In genomic region chr11:3201326-3202230, GRCm38 (mm10) we compare ENCODE assay signal across 8 mouse cellular contexts. TPM values are rescaled to one million over a fixed set of nuclear protein-coding genes. Genes with fewer than 3 reads are reported as not detected.
A peak's percentile ranks its signal among the peaks of the same experiment; 100 is the strongest.
DNase-seq lines count a peak whose midpoint lies in the region; ATAC-seq and TF ChIP-seq lines count a peak whose summit lies in the region.

No protein-coding gene starts in this region.

- H3K27ac ChIP-seq in forebrain, embryonic 15.5 days (replicated peaks): no peak overlapping the region
- peak overlapping the region; percentile 85 for H3K27ac ChIP-seq in midbrain, embryonic 10.5 days (replicated peaks)

- ATAC-seq in forebrain, embryonic 15.5 days (replicated peaks): no peak

- peaks cover 3% of the 10 kb centered on the region for H3K4me1 ChIP-seq in lung, adult 2 months (ENCODE audit: control insufficient read depth, insufficient read depth, low read length)
- peaks cover 10% of the 10 kb centered on the region for H3K4me1 ChIP-seq in forebrain, embryonic 15.5 days
- peaks cover 14% of the 10 kb centered on the region for H3K4me1 ChIP-seq in midbrain, embryonic 10.5 days

- no peak overlapping the region for H3K9ac ChIP-seq in forebrain, embryonic 15.5 days (replicated peaks)

- peak overlapping the region; percentile 79 for H3K4me3 ChIP-seq in lung, adult 2 months (replicated peaks; ENCODE audit: extremely low read depth, low read depth, low read length)
- H3K4me3 ChIP-seq in forebrain, embryonic 15.5 days: peak overlapping the region; percentile 40
- peak overlapping the region; percentile 52 for H3K4me3 ChIP-seq in midbrain, embryonic 10.5 days

- H3K4me2 ChIP-seq in forebrain, embryonic 15.5 days (replicated peaks): peak overlapping the region; percentile 19

- H3K36me3 ChIP-seq in forebrain, embryonic 15.5 days: peaks cover 13% of the 10 kb centered on the region
- H3K36me3 ChIP-seq in midbrain, embryonic 10.5 days: peaks cover 24% of the 10 kb centered on the region

- 3% methylated on average over 16 of the region's 16 CpGs for WGBS in lung, adult 2 months
- WGBS in forebrain, embryonic 15.5 days: 6% methylated on average over 16 of the region's 16 CpGs
- 8% methylated on average over 16 of the region's 16 CpGs for WGBS in midbrain, embryonic 10.5 days

- no peaks in the 10 kb centered on the region for H3K27me3 ChIP-seq in forebrain, embryonic 15.5 days
- no peaks in the 10 kb centered on the region for H3K27me3 ChIP-seq in midbrain, embryonic 10.5 days (ENCODE audit: low read depth, poor library complexity, severe bottlenecking)

- peak; percentile 10 for DNase-seq in lung, adult 2 months
- no peak for DNase-seq in lung, adult 18-20 months
- DNase-seq in c-Kit-negative CD71-positive TER-119-positive erythroid progenitor cells, embryonic 14.5 days (ENCODE audit: low read depth, low spot score): peak; percentile 72
- DNase-seq in kidney, postnatal 4 days: peak; percentile 16 to 31
- no peak for DNase-seq in midbrain, embryonic 10.5 days (ENCODE audit: low spot score)
- DNase-seq in natural killer cell, adult 2 months (ENCODE audit: low spot score in 2 of 2): no peak
- DNase-seq in left cerebral cortex, adult 18-20 months (ENCODE audit: low spot score in 2 of 2): no peak

- H3K9me3 ChIP-seq in forebrain, embryonic 15.5 days: no peaks in the 10 kb centered on the region
- no peaks in the 10 kb centered on the region for H3K9me3 ChIP-seq in midbrain, embryonic 10.5 days (replicated peaks)

- no peak for TF ChIP-seq POLR2A in lung, adult 2 months (IDR thresholded peaks at IDR 0.05; ENCODE audit: borderline replicate concordance, extremely low read depth, low read depth, low read length)

- TF ChIP-seq CTCF in lung, adult 2 months (IDR thresholded peaks at IDR 0.05; ENCODE audit: insufficient read depth, low read length): no peak

RNA-seq across cellular contexts. Expression of gene Eif4enif1, which starts 0.6 kb away (rescaled TPM):
- 31.0 and 37.2 TPM in 2 replicates for polyA plus RNA-seq in lung, adult 2 months (2012; rRNA removed)
- 46.2 and 54.3 TPM in 2 replicates for polyA plus RNA-seq in forebrain, embryonic 15.5 days (2015; fragmentation: Nextera tagmentation; extraction: Ambion mirVana)
- polyA plus RNA-seq in midbrain, embryonic 10.5 days (2016; fragmentation: Nextera tagmentation; extraction: Ambion mirVana): 57.7 and 60.4 TPM in 2 replicates
- total RNA-seq in left cerebral cortex, adult 18-20 months (2021): 10 to 100 TPM; 70.0 to 73.7 TPM

RNA-seq across cellular contexts. Expression of gene Sfi1, which starts 8.3 kb away (rescaled TPM):
- 25.1 and 25.2 TPM in 2 replicates for polyA plus RNA-seq in lung, adult 2 months (2012; rRNA removed)
- 16.2 and 16.4 TPM in 2 replicates for polyA plus RNA-seq in forebrain, embryonic 15.5 days (2015; fragmentation: Nextera tagmentation; extraction: Ambion mirVana)
- polyA plus RNA-seq in midbrain, embryonic 10.5 days (2016; fragmentation: Nextera tagmentation; extraction: Ambion mirVana): 12.6 and 14.8 TPM in 2 replicates
- 10 to 100 TPM; 50.4 to 62.5 TPM for total RNA-seq in left cerebral cortex, adult 18-20 months (2021)

Comparison
In these comparisons a context has a peak if more than half of its experiments do, and no peak if none do; other contexts are left out.
1. DNase-seq: peak in lung, adult 2 months (single experiment), c-Kit-negative CD71-positive TER-119-positive erythroid progenitor cells, embryonic 14.5 days (single experiment) and kidney, postnatal 4 days (2 of 2); none in lung, adult 18-20 months (0 of 2), midbrain, embryonic 10.5 days (single experiment), natural killer cell, adult 2 months (0 of 2) and left cerebral cortex, adult 18-20 months (0 of 2).
2. Peak in every context shown above with its lines, with median percentiles within 50 percentile points of each other: H3K4me3 ChIP-seq.